Mouse (Mus musculus): ENCODE results near the gene Mmrn2. TPM values are rescaled to one million over a fixed set of nuclear protein-coding genes. Genes with fewer than 3 reads are reported as not detected.

Mmrn2 gene
- 0.24 TPM for total RNA-seq (2023)

GRCm38 (mm10) chr14:34375415-34375904, at the start of gene Mmrn2:
Gene Mmrn2 (plus strand): TSS chr14:34375465.

GRCm38 (mm10) chr14:34355301-34355700, 20.0 kb upstream of the Mmrn2 start, which contains the start of gene Fam25c:
Gene Fam25c (minus strand): TSS chr14:34355433.

GRCm38 (mm10) chr14:34374577-34374976, 688 bp upstream of the Mmrn2 start, which contains the start of gene Sncg:
Gene Sncg (minus strand): TSS chr14:34374789.

Other genes with a start within 250 kb of the Mmrn2 start
- not detected for gene Npy4r, start 223.0 kb upstream of the Mmrn2 start, total RNA-seq (2023)
- not detected for gene Gprin2, start 173.8 kb upstream of the Mmrn2 start, total RNA-seq (2023)
- not detected for gene Syt15, start 155.9 kb upstream of the Mmrn2 start, total RNA-seq (2023)
- gene Shld2, start 65.0 kb upstream of the Mmrn2 start, total RNA-seq (2023), result 22.7 TPM
- 139 TPM for gene Glud1, start 64.7 kb upstream of the Mmrn2 start, total RNA-seq (2023)
- gene Fam25c, start 20.0 kb upstream of the Mmrn2 start, total RNA-seq (2023), result not detected
- not detected for gene Sncg, start 676 bp upstream of the Mmrn2 start, total RNA-seq (2023)
- 1.8 TPM for gene Bmpr1a, start 127.9 kb downstream of the Mmrn2 start, total RNA-seq (2023)
- gene 9230112D13Rik, start 147.3 kb downstream of the Mmrn2 start, total RNA-seq (2023), result not detected
- gene Ldb3, start 213.2 kb downstream of the Mmrn2 start, total RNA-seq (2023), result not detected
- not detected for gene Opn4, start 224.7 kb downstream of the Mmrn2 start, total RNA-seq (2023)